Mouse (Mus musculus): ENCODE results near the gene Ccnj. TPM values are rescaled to one million over a fixed set of nuclear protein-coding genes. Genes with fewer than 3 reads are reported as not detected.

The Ccnj gene
- polyA plus RNA-seq, 1 experiment from 2014 or later = 13.4 TPM

Small RNA genes lying within 50 kb of the gene (microRNA-seq; reads per million reads assigned to microRNA genes)
- not detected for gene Mir8092

Other genes starting within 250 kb of the Ccnj start
- gene Aldh18a1, start 242.8 kb upstream of the Ccnj start, polyA plus RNA-seq (2014; fragmentation: Nextera tagmentation; extraction: Ambion mirVana) = 29.3 and 51.6 TPM in 2 replicates
- gene Tctn3, start 219.0 kb upstream of the Ccnj start, polyA plus RNA-seq (2014; fragmentation: Nextera tagmentation; extraction: Ambion mirVana) = 6.9 and 10.0 TPM in 2 replicates
- gene Entpd1, start 218.9 kb upstream of the Ccnj start, polyA plus RNA-seq (2014; fragmentation: Nextera tagmentation; extraction: Ambion mirVana) = 3.0 and 5.4 TPM in 2 replicates
- gene Cc2d2b, start 82.5 kb upstream of the Ccnj start, polyA plus RNA-seq (2014; fragmentation: Nextera tagmentation; extraction: Ambion mirVana) = 0.39 TPM in 1 of 2 replicates, not detected in the other
- gene Zfp518a, start 63.4 kb downstream of the Ccnj start, polyA plus RNA-seq (2014; fragmentation: Nextera tagmentation; extraction: Ambion mirVana) = 16.8 and 19.0 TPM in 2 replicates
- 10.5 and 11.9 TPM in 2 replicates for gene Blnk, start 163.3 kb downstream of the Ccnj start, polyA plus RNA-seq (2014; fragmentation: Nextera tagmentation; extraction: Ambion mirVana)
- gene Dntt, start 198.0 kb downstream of the Ccnj start, polyA plus RNA-seq (2014; fragmentation: Nextera tagmentation; extraction: Ambion mirVana) = 0.16 and 0.19 TPM in 2 replicates
- gene Opalin, start 245.8 kb downstream of the Ccnj start, polyA plus RNA-seq (2014; fragmentation: Nextera tagmentation; extraction: Ambion mirVana) = not detected in 2 replicates